8 mouse cellular contexts compared by ENCODE assay signal in genomic region chr10:36974676-36975520, GRCm38 (mm10). TPM values are rescaled to one million over a fixed set of nuclear protein-coding genes. Genes with fewer than 3 reads are reported as not detected.
DNase-seq lines count a peak whose midpoint lies in the region; ATAC-seq and TF ChIP-seq lines count a peak whose summit lies in the region.

No protein-coding gene starts in this region.

- ATAC-seq in embryonic facial prominence, embryonic 15.5 days (ENCODE audit: insufficient number of reproducible peaks, low FRiP score, low TSS enrichment, low read depth): peak; percentile 81
- ATAC-seq in heart, embryonic 15.5 days (replicated peaks; ENCODE audit: insufficient number of reproducible peaks, insufficient read depth, low FRiP score, low read depth): peak; percentile 80
- ATAC-seq in liver, embryonic 13.5 days (ENCODE audit: low read depth): peak; percentile 77

- TF ChIP-seq POLR2A in testis, adult 2 months (IDR thresholded peaks at IDR 0.05; ENCODE audit: control insufficient read depth, low read depth, low read length): no peak

- peak overlapping the region; percentile 99 for H3K4me3 ChIP-seq in embryonic facial prominence, embryonic 15.5 days (replicated peaks)
- H3K4me3 ChIP-seq in heart, embryonic 15.5 days: peak overlapping the region; percentile 94
- peak overlapping the region; percentile 89 for H3K4me3 ChIP-seq in liver, embryonic 13.5 days (replicated peaks)
- peak overlapping the region; percentile 94 for H3K4me3 ChIP-seq in testis, adult 2 months (ENCODE audit: control insufficient read depth, low read depth, low read length)

- H3K27ac ChIP-seq in embryonic facial prominence, embryonic 15.5 days (replicated peaks): peak overlapping the region; percentile 99
- peak overlapping the region; percentile 99 for H3K27ac ChIP-seq in heart, embryonic 15.5 days
- peak overlapping the region; percentile 85 for H3K27ac ChIP-seq in liver, embryonic 13.5 days
- H3K27ac ChIP-seq in testis, adult 2 months (ENCODE audit: control insufficient read depth, insufficient read depth, low read depth, low read length): peak overlapping the region; percentile 97

- no peaks in the 10 kb centered on the region for H3K36me3 ChIP-seq in embryonic facial prominence, embryonic 15.5 days
- H3K36me3 ChIP-seq in heart, embryonic 15.5 days: 0 out of 2 replicates have a peak, but pooled peaks cover 4% of the 10 kb centered on the region
- no peaks in the 10 kb centered on the region for H3K36me3 ChIP-seq in liver, embryonic 13.5 days
- no peaks in the 10 kb centered on the region for H3K36me3 ChIP-seq in testis, adult 2 months (ENCODE audit: control insufficient read depth, insufficient read depth, low read length)

- H3K4me2 ChIP-seq in embryonic facial prominence, embryonic 15.5 days (replicated peaks): peak overlapping the region; percentile 77
- H3K4me2 ChIP-seq in heart, embryonic 15.5 days: peak overlapping the region; percentile 89
- H3K4me2 ChIP-seq in liver, embryonic 13.5 days: peak overlapping the region; percentile 85

- under 1% methylated on average over 58 of the region's 63 CpGs for WGBS in embryonic facial prominence, embryonic 15.5 days
- under 1% methylated on average over 63 of the region's 63 CpGs for WGBS in heart, embryonic 15.5 days
- WGBS in liver, embryonic 13.5 days (ENCODE audit: insufficient replicate concordance): under 1% methylated on average over 61 of the region's 63 CpGs

- H3K27me3 ChIP-seq in embryonic facial prominence, embryonic 15.5 days: no peaks in the 10 kb centered on the region
- H3K27me3 ChIP-seq in heart, embryonic 15.5 days: no peaks in the 10 kb centered on the region
- H3K27me3 ChIP-seq in liver, embryonic 13.5 days: no peaks in the 10 kb centered on the region
- H3K27me3 ChIP-seq in testis, adult 2 months (ENCODE audit: control insufficient read depth, insufficient read depth, low read length): no peaks in the 10 kb centered on the region

- H3K9ac ChIP-seq in embryonic facial prominence, embryonic 15.5 days: peak overlapping the region; percentile 99
- peak overlapping the region; percentile 97 for H3K9ac ChIP-seq in heart, embryonic 15.5 days
- peak overlapping the region; percentile 87 for H3K9ac ChIP-seq in liver, embryonic 13.5 days

- no peaks in the 10 kb centered on the region for H3K9me3 ChIP-seq in embryonic facial prominence, embryonic 15.5 days (replicated peaks)
- no peaks in the 10 kb centered on the region for H3K9me3 ChIP-seq in heart, embryonic 15.5 days (replicated peaks)
- no peaks in the 10 kb centered on the region for H3K9me3 ChIP-seq in liver, embryonic 13.5 days (replicated peaks)

- H3K4me1 ChIP-seq in embryonic facial prominence, embryonic 15.5 days: peaks cover 13% of the 10 kb centered on the region
- peaks cover 20% of the 10 kb centered on the region for H3K4me1 ChIP-seq in heart, embryonic 15.5 days (replicated peaks)
- peaks cover 26% of the 10 kb centered on the region for H3K4me1 ChIP-seq in liver, embryonic 13.5 days (replicated peaks)
- H3K4me1 ChIP-seq in testis, adult 2 months (ENCODE audit: control insufficient read depth, insufficient read depth, low read length): peaks cover 3% of the 10 kb centered on the region

- DNase-seq in right cerebral cortex, adult 18-20 months: peak; percentile 73
- DNase-seq in right cerebral cortex, postnatal 25 days: no peak
- peak; percentile 49 to 74 for DNase-seq in kidney, postnatal 36 days
- no peak for DNase-seq in liver, embryonic 13.5 days
- DNase-seq in naive thymus-derived CD4-positive, alpha-beta T cell, adult 2 months (ENCODE audit: low read depth): peak; percentile 75

- no peak for TF ChIP-seq CTCF in testis, adult 2 months (IDR thresholded peaks at IDR 0.05; ENCODE audit: control insufficient read depth, insufficient read depth, insufficient replicate concordance, low read depth, low read length)

RNA-seq across cellular contexts. Expression of gene Hdac2, which starts 0.6 kb away (rescaled TPM):
- 233 and 236 TPM in 2 replicates for polyA plus RNA-seq in embryonic facial prominence, embryonic 15.5 days (2015; fragmentation: Nextera tagmentation; extraction: Ambion mirVana)
- 135 and 144 TPM in 2 replicates for polyA plus RNA-seq in heart, embryonic 15.5 days (2015; fragmentation: Nextera tagmentation; extraction: Ambion mirVana)
- 74.8 and 88.2 TPM in 2 replicates for polyA plus RNA-seq in liver, embryonic 13.5 days (2015; fragmentation: Nextera tagmentation; extraction: Ambion mirVana)
- 7.4 and 10.3 TPM in 2 replicates for polyA plus RNA-seq in testis, adult 2 months (2012; rRNA removed)

Comparison
In these comparisons a context has a peak if more than half of its experiments do, and no peak if none do; other contexts are left out.
1. DNase-seq: peak in right cerebral cortex, adult 18-20 months (single experiment), kidney, postnatal 36 days (2 of 2) and naive thymus-derived CD4-positive, alpha-beta T cell, adult 2 months (single experiment); none in right cerebral cortex, postnatal 25 days (single experiment) and liver, embryonic 13.5 days (single experiment).
2. Peak in every context shown above with its lines, with median percentiles within 50 percentile points of each other: ATAC-seq, H3K27ac ChIP-seq, H3K4me2 ChIP-seq, H3K4me3 ChIP-seq and H3K9ac ChIP-seq.